Mouse (Mus musculus) E14TG2a.4 (cell line): ENCODE measurements around the gene Foxo3.

Experiments
- CTCF ChIP-seq: conservative IDR thresholded peaks from 2 replicates; pipeline ENCODE4 v1.5.1; 2014; ENCODE audit warnings: low read length
- NANOG ChIP-seq: IDR thresholded peaks from 2 replicates; pipeline ENCODE4 v1.6.1; 2014; ENCODE audit warnings: borderline replicate concordance, low read length, mixed read lengths

- TF ChIP-seq CTCF (no peak), NANOG (no peak)
These were observed 54.6 kb downstream of the Foxo3 start for GRCm38 (mm10) chr10:42221996-42222395.
